Mouse (Mus musculus) heart, embryonic 13.5 days (tissue): ENCODE data around the gene Oprd1. TPM values are rescaled to one million over a fixed set of nuclear protein-coding genes. Genes with fewer than 3 reads are reported as not detected.

ENCODE experiments used
- ATAC-seq: fragments of 200-750 bp; cut with Nextera tagmentation; 2 replicates; pipeline ENCODE4 v1.8.0; 2017; ENCODE audit warnings: moderate TSS enrichment; ENCODE audit not compliant: insufficient number of reproducible peaks, low FRiP score, low TSS enrichment; ENCODE audit errors: extremely low read depth
- H3K27ac ChIP-seq: fragments of 300-500 bp; sonication (generic); replicated peaks from 2 replicates; pipeline ENCODE4 v1.5.1; 2015; ENCODE audit warnings: moderate library complexity, mild to moderate bottlenecking, inconsistent platforms
- H3K27me3 ChIP-seq: fragments of 300-500 bp; sonication (generic); replicated peaks from 2 replicates; pipeline ENCODE4 v1.6.1; 2015; ENCODE audit warnings: mild to moderate bottlenecking, inconsistent platforms
- H3K36me3 ChIP-seq: fragments of 300-500 bp; sonication (generic); 2 replicates; pipeline ENCODE4 v1.6.1; 2015; ENCODE audit warnings: mild to moderate bottlenecking, inconsistent platforms
- H3K4me1 ChIP-seq: fragments of 300-500 bp; sonication (generic); 2 replicates; pipeline ENCODE4 v1.6.1; 2015; ENCODE audit warnings: inconsistent platforms
- H3K4me2 ChIP-seq: fragments of 300-500 bp; sonication (generic); 2 replicates; pipeline ENCODE4 v1.6.1; 2015; ENCODE audit warnings: inconsistent platforms, mild to moderate bottlenecking, moderate library complexity
- H3K4me3 ChIP-seq: fragments of 300-500 bp; sonication (generic); 2 replicates; pipeline ENCODE4 v1.5.1; 2015; ENCODE audit warnings: moderate library complexity, mild to moderate bottlenecking, inconsistent platforms
- H3K9ac ChIP-seq: fragments of 300-500 bp; sonication (generic); 2 replicates; pipeline ENCODE4 v1.6.1; 2015; ENCODE audit warnings: inconsistent platforms, mild to moderate bottlenecking, moderate library complexity
- H3K9me3 ChIP-seq: fragments of 300-500 bp; sonication (generic); 2 replicates; pipeline ENCODE4 v1.6.1; 2016; ENCODE audit warnings: inconsistent platforms
- WGBS: fragments of 180-500 bp; shearing (Covaris S2); methylation state at CpG from one replicate; pipeline ENCODE4 v1.1.7; 2015; ENCODE audit warnings: mixed read lengths; 5-methylcytosine and 5-hydroxymethylcytosine counted together
- polyA plus RNA-seq: library from polyadenylated mRNA; unstranded; fragments of >200 nt; fragmentation: Nextera tagmentation; extraction: Ambion mirVana; gene quantifications from 2 replicates; pipeline ENCODE4 v1.2.1, GENCODE M21; 2015

The Oprd1 gene
- polyA plus RNA-seq, 1 experiment from 2014 or later: 0.96 TPM

DNA sequence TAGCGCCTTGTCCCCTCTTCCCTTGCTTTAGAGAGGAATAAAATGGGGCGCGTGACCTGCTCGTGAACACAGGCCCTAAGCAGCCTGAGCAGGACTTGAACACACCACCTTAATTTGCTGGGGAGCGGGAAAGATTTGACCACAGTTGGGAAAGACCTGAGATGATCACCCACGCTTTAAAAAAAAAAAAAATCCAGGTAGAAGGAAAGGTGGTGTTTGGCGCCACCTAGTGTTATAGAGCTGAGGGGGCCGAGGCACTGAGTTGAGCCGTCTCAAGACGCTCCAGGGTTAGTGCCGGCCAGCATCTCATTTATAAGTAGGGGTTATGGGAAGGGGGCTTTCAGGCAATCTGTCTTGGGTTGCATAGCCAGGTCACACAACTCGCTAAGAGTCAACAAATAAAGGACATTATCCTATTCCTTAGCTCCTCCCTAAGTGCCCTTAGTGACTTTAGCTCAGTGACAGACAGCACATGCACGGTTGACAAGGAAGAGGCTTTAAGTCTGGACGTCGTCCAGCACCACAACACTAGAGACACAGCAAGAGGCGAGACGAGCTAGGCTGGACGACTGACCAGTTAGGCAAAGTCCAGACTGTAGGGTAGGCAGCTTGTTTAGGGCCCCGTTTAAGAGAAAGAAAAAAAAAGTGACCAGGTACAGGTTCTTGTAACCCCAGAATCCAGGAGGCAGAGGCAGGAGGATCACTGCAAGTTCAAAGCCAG is 64.6 kb downstream of the Oprd1 start:
- Histone ChIP-seq H3K4me1 (peaks cover 55% of the 10 kb centered on the region), H3K9me3 (no peaks in the 10 kb centered on the region), H3K9ac (peak overlapping the region; percentile 26; the same call in 1 of the 2 replicates), H3K27me3 (no peaks in the 10 kb centered on the region), H3K4me3 (0 out of 2 replicates have a peak overlapping the region, but pooled peaks have one; percentile 15), H3K4me2 (peak overlapping the region; percentile 88), H3K36me3 (no peaks in the 10 kb centered on the region), H3K27ac (no peak overlapping the region)
- WGBS: 10% methylated on average over 19 of the region's 19 CpGs
- ATAC-seq: no peak

DNA sequence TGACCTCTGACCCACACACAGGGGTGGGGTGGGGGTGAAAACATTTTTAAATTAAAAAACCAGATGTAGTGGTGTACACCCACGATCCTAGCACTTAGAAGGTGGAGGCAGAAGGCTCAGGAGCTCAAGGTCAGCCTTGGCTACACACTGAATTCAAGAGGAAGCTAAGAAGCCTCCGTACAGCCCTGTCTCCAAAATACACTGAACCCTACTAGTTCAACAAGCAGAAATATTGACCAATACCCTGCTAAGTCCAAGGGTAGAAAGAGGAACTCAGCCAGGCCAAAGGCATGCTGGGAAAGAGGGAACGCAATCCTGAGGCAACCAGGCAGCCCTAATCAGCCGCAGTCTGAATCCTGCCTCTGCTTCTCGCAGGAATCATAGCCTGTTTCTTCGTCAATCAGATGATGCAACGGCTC is 66.0 kb downstream of the Oprd1 start:
- no peak overlapping the region for H3K4me3 ChIP-seq
- no peaks in the 10 kb centered on the region for H3K27me3 ChIP-seq
- H3K27ac ChIP-seq: peak overlapping the region; percentile 96
- peaks cover 56% of the 10 kb centered on the region for H3K4me1 ChIP-seq
- H3K9ac ChIP-seq: peak overlapping the region; percentile 0; the same call in 1 of the 2 replicates
- ATAC-seq: no peak
- H3K9me3 ChIP-seq: no peaks in the 10 kb centered on the region
- no peaks in the 10 kb centered on the region for H3K36me3 ChIP-seq
- peak overlapping the region; percentile 88 for H3K4me2 ChIP-seq
- WGBS: 50% methylated on average over 7 of the region's 7 CpGs

DNA sequence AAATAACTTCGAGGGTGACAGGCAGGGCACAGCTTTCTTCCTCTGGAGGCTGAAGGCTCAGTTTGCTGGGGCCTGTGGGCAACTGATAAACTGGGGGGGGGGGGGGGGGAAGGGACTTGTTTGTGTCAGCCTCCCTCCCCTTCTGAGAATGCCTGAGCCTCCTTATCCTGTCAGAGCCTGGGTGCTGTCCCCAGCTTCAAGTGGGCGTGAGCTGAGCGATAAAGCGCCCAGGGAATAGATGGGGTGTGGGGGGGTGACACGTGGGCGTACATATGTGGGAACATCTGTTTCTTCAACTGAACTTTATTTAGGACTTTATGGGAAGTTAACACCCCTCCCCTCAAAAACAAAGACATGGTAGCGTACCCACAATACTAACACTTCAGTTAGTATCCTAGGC is 66.8 kb downstream of the Oprd1 start:
- Histone ChIP-seq H3K36me3 (no peaks in the 10 kb centered on the region), H3K4me1 (peaks cover 64% of the 10 kb centered on the region), H3K27ac (peak overlapping the region; percentile 96), H3K4me2 (peak overlapping the region; percentile 88), H3K9ac (peak overlapping the region; percentile 73), H3K9me3 (no peaks in the 10 kb centered on the region), H3K4me3 (peak overlapping the region; percentile 66), H3K27me3 (no peaks in the 10 kb centered on the region)
- peak; percentile 14; the same call in 1 of the 2 replicates for ATAC-seq
- WGBS: 29% methylated on average over 7 of the region's 7 CpGs

- WGBS: 13% methylated on average over 20 of the region's 20 CpGs
- Histone ChIP-seq H3K27me3 (no peaks in the 10 kb centered on the region), H3K4me1 (peaks cover 71% of the 10 kb centered on the region), H3K9me3 (no peaks in the 10 kb centered on the region), H3K36me3 (no peaks in the 10 kb centered on the region), H3K27ac (peak overlapping the region; percentile 96), H3K4me2 (peak overlapping the region; percentile 88), H3K4me3 (peak overlapping the region; percentile 66), H3K9ac (peak overlapping the region; percentile 73)
- peak; percentile 56 for ATAC-seq
These were observed 67.5 kb downstream of the Oprd1 start for GRCm38 (mm10) chr4:132076480-132077405.

GRCm38 (mm10) chr4:132075796-132076195 is 68.5 kb downstream of the Oprd1 start:
- 35% methylated on average over 1 of the region's 1 CpGs for WGBS
- Histone ChIP-seq H3K4me1 (peaks cover 79% of the 10 kb centered on the region), H3K27me3 (no peaks in the 10 kb centered on the region), H3K4me2 (peak overlapping the region; percentile 88), H3K4me3 (peak overlapping the region; percentile 66), H3K36me3 (peaks cover 3% of the 10 kb centered on the region; the same call in 1 of the 2 replicates), H3K9me3 (no peaks in the 10 kb centered on the region), H3K9ac (peak overlapping the region; percentile 52; the same call in 1 of the 2 replicates), H3K27ac (peak overlapping the region; percentile 96)
- no peak for ATAC-seq

GRCm38 (mm10) chr4:132074933-132075769 is 69.1 kb downstream of the Oprd1 start, which contains the start of gene Epb41:
Epb41 (minus strand) TSS chr4:132075321.
- H3K36me3 ChIP-seq: peaks cover 9% of the 10 kb centered on the region
- H3K9me3 ChIP-seq: no peaks in the 10 kb centered on the region
- peak within 1 kb of the TSS; percentile 66 for H3K4me3 ChIP-seq
- peak; percentile 83 for ATAC-seq
- peaks cover 84% of the 10 kb centered on the region for H3K4me1 ChIP-seq
- H3K9ac ChIP-seq: peak within 1 kb of the TSS; percentile 90
- no peaks in the 10 kb centered on the region for H3K27me3 ChIP-seq
- H3K4me2 ChIP-seq: peak within 1 kb of the TSS; percentile 88
- H3K27ac ChIP-seq: peak within 1 kb of the TSS; percentile 96
- WGBS: 2% methylated on average over 47 of the region's 47 CpGs

GRCm38 (mm10) chr4:132074077-132074932 is 70.0 kb downstream of the Oprd1 start, which contains the start of gene Gm10300:
Gm10300 (plus strand) TSS chr4:132074697.
- Histone ChIP-seq H3K4me1 (peaks cover 85% of the 10 kb centered on the region), H3K4me2 (peak within 1 kb of the TSS; percentile 88), H3K27ac (peak within 1 kb of the TSS; percentile 96), H3K27me3 (no peaks in the 10 kb centered on the region), H3K36me3 (peaks cover 9% of the 10 kb centered on the region), H3K9me3 (no peaks in the 10 kb centered on the region), H3K4me3 (peak within 1 kb of the TSS; percentile 66), H3K9ac (peak within 1 kb of the TSS; percentile 90)
- ATAC-seq: peak; percentile 37; the same call in 1 of the 2 replicates
- WGBS: under 1% methylated on average over 42 of the region's 42 CpGs

DNA sequence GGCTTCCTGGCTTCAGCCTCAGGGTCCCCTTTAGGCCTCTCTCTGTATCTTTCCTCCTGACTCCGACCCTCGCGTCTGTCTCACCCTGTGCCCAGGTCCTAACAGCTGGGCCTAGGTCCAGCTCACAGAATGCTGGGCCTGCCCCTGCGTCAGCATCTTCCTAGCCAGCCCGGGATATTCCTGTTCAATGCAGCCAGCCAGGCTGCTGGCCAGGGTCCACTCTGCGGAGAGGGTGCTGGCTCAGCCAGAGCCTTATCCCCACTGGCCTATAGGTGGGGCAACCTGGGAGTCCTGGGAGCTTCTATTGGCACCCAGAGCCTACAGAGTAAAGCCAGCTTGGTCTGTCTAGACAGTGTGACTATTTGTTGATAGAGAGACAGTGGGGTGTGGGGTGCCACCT is 71.3 kb downstream of the Oprd1 start:
- Histone ChIP-seq H3K4me2 (peak overlapping the region; percentile 88), H3K36me3 (peaks cover 9% of the 10 kb centered on the region), H3K4me3 (peak overlapping the region; percentile 66), H3K27ac (peak overlapping the region; percentile 72), H3K9me3 (no peaks in the 10 kb centered on the region), H3K9ac (peak overlapping the region; percentile 90), H3K4me1 (peaks cover 83% of the 10 kb centered on the region), H3K27me3 (no peaks in the 10 kb centered on the region)
- no peak for ATAC-seq
- WGBS: 65% methylated on average over 6 of the region's 6 CpGs

DNA sequence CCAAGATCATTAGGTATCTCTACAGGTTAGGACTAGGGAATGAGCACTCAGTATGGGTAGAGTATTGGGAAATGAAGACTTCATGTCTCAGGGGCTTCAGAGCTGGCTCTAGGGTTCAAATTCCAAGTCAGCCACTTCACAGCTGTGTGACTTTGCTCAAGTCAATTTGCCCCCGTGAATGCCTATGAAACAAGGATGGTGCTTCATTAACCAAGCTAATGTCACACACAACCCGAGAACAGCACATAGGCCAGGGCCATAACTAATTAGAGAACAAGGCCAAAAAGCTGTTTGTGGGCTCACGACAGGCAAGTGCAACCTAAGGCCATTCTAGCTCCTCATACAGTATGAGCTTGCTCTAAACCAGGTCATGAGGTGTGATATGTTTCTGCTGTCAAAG is 72.1 kb downstream of the Oprd1 start:
- Histone ChIP-seq H3K36me3 (peaks cover 9% of the 10 kb centered on the region), H3K27me3 (no peaks in the 10 kb centered on the region), H3K4me2 (peak overlapping the region; percentile 88), H3K9me3 (no peaks in the 10 kb centered on the region), H3K9ac (peak overlapping the region; percentile 90), H3K27ac (no peak overlapping the region), H3K4me1 (peaks cover 82% of the 10 kb centered on the region), H3K4me3 (peak overlapping the region; percentile 66)
- ATAC-seq: no peak
- WGBS: 75% methylated on average over 3 of the region's 3 CpGs

GRCm38 (mm10) chr4:132071674-132072073 is 72.6 kb downstream of the Oprd1 start:
- 76% methylated on average over 2 of the region's 2 CpGs for WGBS
- Histone ChIP-seq H3K9ac (peak overlapping the region; percentile 90), H3K36me3 (peaks cover 9% of the 10 kb centered on the region), H3K4me3 (peak overlapping the region; percentile 66), H3K4me2 (peak overlapping the region; percentile 88), H3K27me3 (no peaks in the 10 kb centered on the region), H3K9me3 (no peaks in the 10 kb centered on the region), H3K4me1 (peaks cover 82% of the 10 kb centered on the region), H3K27ac (no peak overlapping the region)
- no peak for ATAC-seq
